Mouse (Mus musculus): ENCODE data around the gene Angptl3. TPM values are rescaled to one million over a fixed set of nuclear protein-coding genes. Genes with fewer than 3 reads are reported as not detected.

The Angptl3 gene
- polyA plus RNA-seq (2014; fragmentation: Nextera tagmentation; extraction: Ambion mirVana) = 1.1 and 1.3 TPM in 2 replicates

GRCm38 (mm10) chr4:99030686-99031085, at the start of gene Angptl3:
TSS of gene Angptl3 (plus strand) at chr4:99030954.
- ATAC-seq (replicated peaks; ENCODE audit: low FRiP score, low TSS enrichment, low read depth) (no peak), DNase-seq (ENCODE audit: low spot score) (no peak)
- 65% methylated on average over 2 of the region's 2 CpGs for WGBS
- Histone ChIP-seq H3K9ac (ENCODE audit: low read length) (no peak within 1 kb of the TSS), H3K27ac (ENCODE audit: low read depth) (no peak within 1 kb of the TSS), H3K36me3 (ENCODE audit: control insufficient read depth, insufficient read depth, low read length) (no peaks in the 10 kb centered on the region), H3K9me3 (ENCODE audit: control insufficient read depth, low read length) (no peaks in the 10 kb centered on the region), H3K4me3 (ENCODE audit: low read depth, low read length) (no peak within 1 kb of the TSS), H3K4me2 (ENCODE audit: low read length) (no peak within 1 kb of the TSS), H3K27me3 (replicated peaks; ENCODE audit: control insufficient read depth, insufficient read depth, low read length) (no peaks in the 10 kb centered on the region), H3K4me1 (replicated peaks; ENCODE audit: control insufficient read depth, insufficient read depth, low read length) (no peaks in the 10 kb centered on the region)

GRCm38 (mm10) chr4:98984701-98985100, 46.1 kb upstream of the Angptl3 start:
- Histone ChIP-seq H3K27me3 (replicated peaks; ENCODE audit: control insufficient read depth, insufficient read depth, low read length) (no peaks in the 10 kb centered on the region), H3K9ac (ENCODE audit: low read length) (no peak overlapping the region), H3K4me2 (ENCODE audit: low read length) (no peak overlapping the region), H3K4me3 (ENCODE audit: low read depth, low read length) (no peak overlapping the region), H3K27ac (ENCODE audit: low read depth) (no peak overlapping the region), H3K36me3 (ENCODE audit: control insufficient read depth, insufficient read depth, low read length) (peaks cover 67% of the 10 kb centered on the region), H3K4me1 (replicated peaks; ENCODE audit: control insufficient read depth, insufficient read depth, low read length) (no peaks in the 10 kb centered on the region), H3K9me3 (ENCODE audit: control insufficient read depth, low read length) (no peaks in the 10 kb centered on the region)
- DNase-seq (ENCODE audit: low spot score) (no peak), ATAC-seq (replicated peaks; ENCODE audit: low FRiP score, low TSS enrichment, low read depth) (no peak)
- 84% methylated on average over 8 of the region's 8 CpGs for WGBS

DNA sequence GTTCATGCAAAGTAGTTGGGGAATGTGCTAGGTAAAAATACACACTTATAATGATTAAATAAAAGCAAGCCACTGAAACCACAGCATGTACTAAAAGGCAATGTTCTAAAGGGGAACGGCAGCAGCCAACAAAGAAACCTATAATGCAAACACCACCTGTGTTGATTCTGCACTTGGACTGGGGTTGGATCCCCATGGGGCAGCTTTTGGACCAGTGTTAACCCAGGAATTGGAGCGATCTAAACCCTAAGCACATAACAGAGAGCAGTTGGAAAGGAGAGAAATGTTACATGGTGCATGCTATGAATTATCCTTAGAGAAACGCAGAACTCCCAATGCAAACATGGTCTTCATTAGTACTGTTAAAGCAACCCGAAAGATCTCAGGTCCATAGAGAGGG, 37.3 kb upstream of the Angptl3 start:
- H3K27me3 ChIP-seq (replicated peaks; ENCODE audit: control insufficient read depth, insufficient read depth, low read length) = no peaks in the 10 kb centered on the region
- H3K4me2 ChIP-seq (ENCODE audit: low read length) = no peak overlapping the region
- 88% methylated on average over 4 of the region's 4 CpGs for WGBS
- H3K9me3 ChIP-seq (ENCODE audit: control insufficient read depth, low read length) = no peaks in the 10 kb centered on the region
- ATAC-seq (replicated peaks; ENCODE audit: low FRiP score, low TSS enrichment, low read depth) (no peak), DNase-seq (ENCODE audit: low spot score) (no peak)
- H3K4me1 ChIP-seq (replicated peaks; ENCODE audit: control insufficient read depth, insufficient read depth, low read length) = no peaks in the 10 kb centered on the region
- H3K27ac ChIP-seq (ENCODE audit: low read depth) = no peak overlapping the region
- peaks cover 41% of the 10 kb centered on the region for H3K36me3 ChIP-seq (ENCODE audit: control insufficient read depth, insufficient read depth, low read length)
- H3K4me3 ChIP-seq (ENCODE audit: low read depth, low read length) = no peak overlapping the region
- H3K9ac ChIP-seq (ENCODE audit: low read length) = no peak overlapping the region

DNA sequence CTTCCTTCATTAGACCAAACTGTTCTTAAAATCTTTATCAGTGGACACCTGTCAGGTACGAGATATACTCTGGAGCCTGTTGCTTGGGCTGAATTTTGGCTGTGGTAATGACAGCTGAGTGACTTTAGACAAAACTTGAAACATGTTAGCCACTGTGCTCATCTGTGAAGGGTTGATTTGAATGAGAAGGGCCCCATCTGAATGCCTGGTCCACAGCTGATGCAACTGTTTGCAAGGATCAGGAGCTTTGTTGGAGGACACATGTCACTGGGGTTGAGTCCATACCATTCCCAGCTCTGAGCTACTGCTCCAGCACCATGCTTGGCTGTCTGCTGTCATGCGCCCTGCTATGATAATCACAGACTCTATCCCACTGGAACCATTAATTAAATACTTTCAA, 25.2 kb upstream of the Angptl3 start:
- no peak for ATAC-seq (replicated peaks; ENCODE audit: low FRiP score, low TSS enrichment, low read depth)
- Histone ChIP-seq H3K4me1 (replicated peaks; ENCODE audit: control insufficient read depth, insufficient read depth, low read length) (no peaks in the 10 kb centered on the region), H3K4me3 (ENCODE audit: low read depth, low read length) (no peak overlapping the region), H3K4me2 (ENCODE audit: low read length) (no peak overlapping the region), H3K27me3 (replicated peaks; ENCODE audit: control insufficient read depth, insufficient read depth, low read length) (no peaks in the 10 kb centered on the region), H3K9ac (ENCODE audit: low read length) (no peak overlapping the region), H3K36me3 (ENCODE audit: control insufficient read depth, insufficient read depth, low read length) (peaks cover 29% of the 10 kb centered on the region), H3K9me3 (ENCODE audit: control insufficient read depth, low read length) (no peaks in the 10 kb centered on the region), H3K27ac (ENCODE audit: low read depth) (no peak overlapping the region)
- DNase-seq (ENCODE audit: low spot score) = no peak
- 92% methylated on average over 2 of the region's 2 CpGs for WGBS

- H3K36me3 ChIP-seq (ENCODE audit: control insufficient read depth, insufficient read depth, low read length) = peaks cover 32% of the 10 kb centered on the region
- no peak overlapping the region for H3K27ac ChIP-seq (ENCODE audit: low read depth)
- DNase-seq (ENCODE audit: low spot score) (no peak), ATAC-seq (replicated peaks; ENCODE audit: low FRiP score, low TSS enrichment, low read depth) (no peak)
- H3K4me3 ChIP-seq (ENCODE audit: low read depth, low read length) = no peak overlapping the region
- H3K4me1 ChIP-seq (replicated peaks; ENCODE audit: control insufficient read depth, insufficient read depth, low read length) = no peaks in the 10 kb centered on the region
- no peaks in the 10 kb centered on the region for H3K27me3 ChIP-seq (replicated peaks; ENCODE audit: control insufficient read depth, insufficient read depth, low read length)
- 71% methylated on average over 2 of the region's 2 CpGs for WGBS
- no peaks in the 10 kb centered on the region for H3K9me3 ChIP-seq (ENCODE audit: control insufficient read depth, low read length)
- no peak overlapping the region for H3K9ac ChIP-seq (ENCODE audit: low read length)
- H3K4me2 ChIP-seq (ENCODE audit: low read length) = no peak overlapping the region
Measured at GRCm38 (mm10) chr4:99006319-99006718, 24.4 kb upstream of the Angptl3 start.

DNA sequence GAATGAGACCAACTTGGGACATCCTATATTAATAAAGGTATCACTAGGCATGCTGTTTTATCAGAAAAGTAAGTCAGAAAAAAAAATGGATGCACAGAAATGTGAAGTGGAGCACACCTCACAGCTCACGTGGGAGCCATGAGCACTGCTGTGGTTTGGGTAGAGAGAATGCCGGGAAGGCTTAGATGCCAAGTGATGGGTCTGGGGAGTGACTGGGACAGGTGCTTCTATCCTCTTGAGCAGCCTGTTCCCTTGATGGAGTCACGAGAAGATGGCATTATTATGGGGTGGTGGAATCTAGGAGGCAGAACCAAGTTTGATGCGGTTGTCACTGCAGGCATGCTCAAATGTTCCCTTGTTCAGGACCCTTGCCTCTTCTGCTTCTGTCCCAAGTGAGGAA, 19.7 kb upstream of the Angptl3 start:
- ATAC-seq (replicated peaks; ENCODE audit: low FRiP score, low TSS enrichment, low read depth) (no peak), DNase-seq (ENCODE audit: low spot score) (no peak)
- H3K4me1 ChIP-seq (replicated peaks; ENCODE audit: control insufficient read depth, insufficient read depth, low read length) = no peaks in the 10 kb centered on the region
- H3K27ac ChIP-seq (ENCODE audit: low read depth) = no peak overlapping the region
- H3K9ac ChIP-seq (ENCODE audit: low read length) = no peak overlapping the region
- peaks cover 42% of the 10 kb centered on the region for H3K36me3 ChIP-seq (ENCODE audit: control insufficient read depth, insufficient read depth, low read length)
- no peak overlapping the region for H3K4me3 ChIP-seq (ENCODE audit: low read depth, low read length)
- no peaks in the 10 kb centered on the region for H3K9me3 ChIP-seq (ENCODE audit: control insufficient read depth, low read length)
- 92% methylated on average over 4 of the region's 4 CpGs for WGBS
- no peak overlapping the region for H3K4me2 ChIP-seq (ENCODE audit: low read length)
- no peaks in the 10 kb centered on the region for H3K27me3 ChIP-seq (replicated peaks; ENCODE audit: control insufficient read depth, insufficient read depth, low read length)

DNA sequence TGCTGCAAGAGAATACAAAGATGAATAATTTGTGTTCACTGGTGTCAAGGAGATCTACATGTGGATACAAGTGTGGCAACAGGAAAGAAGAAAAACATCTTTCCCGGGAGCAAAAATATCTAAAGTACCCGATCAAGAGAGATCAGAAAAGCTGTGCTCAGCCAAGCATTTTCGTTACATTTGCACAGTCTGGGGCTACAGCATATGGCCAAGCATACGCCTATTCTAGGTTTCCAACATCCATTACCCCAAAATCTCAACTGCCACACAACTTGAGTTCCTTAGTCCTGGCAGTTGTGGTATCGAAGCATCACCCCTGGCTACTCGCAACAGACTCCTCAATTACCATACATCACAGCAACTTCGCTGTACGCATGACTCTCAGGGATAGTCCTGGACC, 8.5 kb upstream of the Angptl3 start:
- Histone ChIP-seq H3K36me3 (ENCODE audit: control insufficient read depth, insufficient read depth, low read length) (peaks cover 24% of the 10 kb centered on the region), H3K4me1 (replicated peaks; ENCODE audit: control insufficient read depth, insufficient read depth, low read length) (no peaks in the 10 kb centered on the region), H3K9me3 (ENCODE audit: control insufficient read depth, low read length) (no peaks in the 10 kb centered on the region), H3K27ac (ENCODE audit: low read depth) (no peak overlapping the region), H3K27me3 (replicated peaks; ENCODE audit: control insufficient read depth, insufficient read depth, low read length) (no peaks in the 10 kb centered on the region), H3K9ac (ENCODE audit: low read length) (no peak overlapping the region), H3K4me3 (ENCODE audit: low read depth, low read length) (no peak overlapping the region), H3K4me2 (ENCODE audit: low read length) (no peak overlapping the region)
- 94% methylated on average over 8 of the region's 8 CpGs for WGBS
- DNase-seq (ENCODE audit: low spot score) (no peak), ATAC-seq (replicated peaks; ENCODE audit: low FRiP score, low TSS enrichment, low read depth) (no peak)

- Histone ChIP-seq H3K9ac (ENCODE audit: low read length) (no peak overlapping the region), H3K36me3 (ENCODE audit: control insufficient read depth, insufficient read depth, low read length) (no peaks in the 10 kb centered on the region), H3K4me1 (replicated peaks; ENCODE audit: control insufficient read depth, insufficient read depth, low read length) (no peaks in the 10 kb centered on the region), H3K9me3 (ENCODE audit: control insufficient read depth, low read length) (no peaks in the 10 kb centered on the region), H3K4me3 (ENCODE audit: low read depth, low read length) (no peak overlapping the region), H3K27ac (ENCODE audit: low read depth) (no peak overlapping the region), H3K27me3 (replicated peaks; ENCODE audit: control insufficient read depth, insufficient read depth, low read length) (no peaks in the 10 kb centered on the region), H3K4me2 (ENCODE audit: low read length) (no peak overlapping the region)
- ATAC-seq (replicated peaks; ENCODE audit: low FRiP score, low TSS enrichment, low read depth) = no peak
- no peak for DNase-seq (ENCODE audit: low spot score)
- 83% methylated on average over 5 of the region's 5 CpGs for WGBS
Measured at GRCm38 (mm10) chr4:99028377-99028776, 2.4 kb upstream of the Angptl3 start.

GRCm38 (mm10) chr4:99032921-99033320, 2.2 kb downstream of the Angptl3 start:
- ATAC-seq (replicated peaks; ENCODE audit: low FRiP score, low TSS enrichment, low read depth) = no peak
- Histone ChIP-seq H3K27ac (ENCODE audit: low read depth) (no peak overlapping the region), H3K4me3 (ENCODE audit: low read depth, low read length) (no peak overlapping the region), H3K9ac (ENCODE audit: low read length) (no peak overlapping the region), H3K4me2 (ENCODE audit: low read length) (no peak overlapping the region), H3K27me3 (replicated peaks; ENCODE audit: control insufficient read depth, insufficient read depth, low read length) (no peaks in the 10 kb centered on the region), H3K9me3 (ENCODE audit: control insufficient read depth, low read length) (no peaks in the 10 kb centered on the region), H3K4me1 (replicated peaks; ENCODE audit: control insufficient read depth, insufficient read depth, low read length) (no peaks in the 10 kb centered on the region), H3K36me3 (ENCODE audit: control insufficient read depth, insufficient read depth, low read length) (no peaks in the 10 kb centered on the region)
- 77% methylated on average over 4 of the region's 4 CpGs for WGBS
- DNase-seq (ENCODE audit: low spot score) = no peak

Measured in intestine, embryonic 14.5 days (tissue).